Mouse (Mus musculus): ENCODE measurements at regions not wholly inside any gene's neighbourhood (a gene's known extent, or its start where the extent isn't known, plus 50 kb on each side); places are given as distances from the start of the nearest gene placed in this dataset.

GRCm38 (mm10) chr12:113305973-113306372 is 120.2 kb downstream of the Tmem121 start:
- no peak for TF ChIP-seq POLR2A (IDR thresholded peaks at IDR 0.05; ENCODE audit: extremely low read depth, insufficient read depth, low read length)
- no peak for TF ChIP-seq CTCF (IDR thresholded peaks at IDR 0.05; ENCODE audit: extremely low read depth, insufficient read depth, low read length)
